Mouse (Mus musculus): ENCODE data around the gene Chrnd.

GRCm38 (mm10) chr1:87170458-87170857 is 19.9 kb upstream of the Chrnd start:
- no peak for TF ChIP-seq CTCF (IDR thresholded peaks at IDR 0.05; ENCODE audit: low read depth, low read length)
- no peak for TF ChIP-seq TAL1 (conservative IDR thresholded peaks at IDR 0.05; ENCODE audit: low read depth, low read length)
- TF ChIP-seq GATA1 (IDR thresholded peaks at IDR 0.05; ENCODE audit: borderline replicate concordance, low read length), result no peak
- no peak for TF ChIP-seq POLR2AphosphoS5 (IDR thresholded peaks at IDR 0.05; ENCODE audit: insufficient replicate concordance, low read depth, low read length)

Measured in G1E (cell line).